Mouse (Mus musculus): ENCODE measurements around the gene Tcl1b2.

DNA sequence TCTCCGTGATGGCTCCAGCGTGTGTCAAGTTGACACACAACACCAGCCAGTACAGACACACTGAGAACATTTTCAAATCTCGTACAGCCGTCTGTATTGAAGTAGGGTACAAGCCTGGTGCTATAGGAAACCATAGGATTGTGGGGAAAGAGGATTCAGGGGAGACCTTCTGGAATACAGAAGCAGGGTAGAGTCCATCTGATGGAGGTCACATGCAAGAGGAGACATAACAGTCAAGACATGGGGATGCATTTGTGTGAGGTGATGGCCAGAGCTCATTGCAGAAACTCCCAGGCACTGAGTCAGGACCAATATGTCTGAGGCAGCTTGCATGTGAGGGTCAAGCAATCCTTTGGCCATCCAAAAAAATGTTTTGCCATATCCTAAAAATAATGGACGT is 40.5 kb upstream of the Tcl1b2 start:
- no peak for TF ChIP-seq CTCF (IDR thresholded peaks at IDR 0.05; ENCODE audit: low read depth, low read length)
- TF ChIP-seq POLR2A (IDR thresholded peaks at IDR 0.05; ENCODE audit: extremely low read depth, insufficient read depth, low read length) = no peak
